Mouse (Mus musculus): ENCODE data around the gene Pon3.

Gene Pon3

DNA sequence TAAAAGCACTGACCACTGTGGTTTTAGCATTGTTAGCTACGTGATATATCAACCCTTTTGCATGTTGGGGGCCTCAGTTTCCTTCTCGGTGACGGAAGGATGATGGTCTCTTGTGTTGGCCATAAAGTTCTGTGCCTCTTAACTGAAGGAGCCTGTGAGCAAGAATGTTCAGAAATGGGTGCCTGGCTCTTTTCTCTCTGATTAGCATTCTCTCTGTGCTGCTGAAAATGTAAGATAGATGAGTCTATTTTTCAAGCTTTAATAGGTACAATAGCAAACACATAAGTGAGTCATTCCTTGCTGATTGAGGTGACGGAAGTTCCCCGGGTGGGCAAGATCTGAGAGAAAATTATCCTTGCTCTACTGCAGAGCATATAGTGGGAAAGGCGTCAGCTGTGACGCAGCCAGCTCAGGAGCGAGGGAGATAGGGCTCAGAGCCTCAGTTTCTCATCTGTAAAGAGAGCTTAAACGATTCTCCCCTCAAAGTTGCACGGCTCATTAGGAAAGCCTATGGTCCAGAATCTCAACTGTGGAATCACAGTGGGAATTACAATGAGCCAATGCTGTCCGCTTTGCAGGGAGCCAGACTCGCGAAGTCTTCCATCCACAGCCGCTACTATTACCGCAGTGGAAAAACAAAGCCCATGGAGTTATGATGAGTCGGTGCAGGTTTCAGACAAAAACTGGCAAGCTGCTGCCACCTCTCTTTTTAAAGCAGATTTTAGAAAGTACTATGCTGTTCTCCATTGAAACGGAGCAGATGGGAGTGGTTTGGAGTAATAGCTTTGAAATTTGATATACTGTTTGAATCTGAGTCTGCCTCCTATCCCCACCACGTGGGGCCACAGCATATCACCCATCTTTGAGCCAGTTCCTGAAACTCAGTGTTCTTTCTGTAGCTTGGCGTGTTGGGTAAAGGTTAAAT, 77.9 kb downstream of the Pon3 start:
- DNase-seq = peak; percentile 62

DNA sequence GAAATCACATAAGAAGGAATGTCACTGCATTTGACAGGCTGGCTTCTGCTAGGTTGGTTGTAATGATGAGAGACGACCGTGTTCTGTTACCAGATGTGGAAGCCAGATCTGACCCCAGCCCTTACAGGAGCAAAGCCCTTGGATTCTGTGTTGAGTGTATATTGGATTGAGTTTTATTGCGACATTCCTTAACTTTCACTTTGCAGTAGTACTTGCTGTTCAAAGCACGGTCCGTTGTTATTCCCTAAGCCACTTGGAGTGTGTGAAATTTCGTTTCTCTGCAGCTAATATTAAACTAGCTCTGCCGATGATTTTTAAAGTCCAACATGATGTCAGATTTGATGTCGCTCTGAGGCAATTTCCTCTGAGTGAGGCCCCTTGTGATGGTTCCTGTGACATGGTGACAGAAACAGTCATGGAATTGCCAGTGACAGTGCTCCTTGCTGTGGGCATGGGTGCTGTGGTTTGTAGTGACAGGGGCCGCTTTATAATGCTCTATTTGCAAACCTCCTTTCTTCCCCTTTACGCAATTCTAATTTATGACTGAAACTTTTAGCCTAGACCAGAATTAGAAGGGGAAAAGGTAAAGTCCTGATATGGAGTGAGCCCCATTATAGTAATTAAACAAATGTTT, 81.8 kb downstream of the Pon3 start:
- DNase-seq = peak; percentile 56

DNA sequence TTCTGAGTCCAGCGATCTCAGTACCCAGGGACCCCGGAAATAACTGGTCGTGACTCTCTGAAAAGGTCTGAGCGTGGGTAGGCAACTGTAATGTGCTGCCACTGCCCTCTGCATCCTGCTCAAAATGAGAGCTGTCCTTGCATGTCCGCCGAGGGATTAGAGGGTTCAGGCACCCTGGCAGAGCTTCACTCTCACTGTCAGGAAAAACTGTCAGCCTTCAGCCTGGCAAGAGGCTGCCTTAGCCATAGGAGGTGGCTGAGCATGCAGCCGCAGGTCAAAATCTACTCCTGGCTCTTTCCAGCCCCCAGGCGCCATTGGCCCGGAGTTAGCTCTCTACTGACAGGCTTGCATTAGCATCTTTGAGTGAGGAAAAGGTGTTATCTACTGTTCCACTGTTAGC, 83.5 kb downstream of the Pon3 start:
- DNase-seq = peak; percentile 64

DNA sequence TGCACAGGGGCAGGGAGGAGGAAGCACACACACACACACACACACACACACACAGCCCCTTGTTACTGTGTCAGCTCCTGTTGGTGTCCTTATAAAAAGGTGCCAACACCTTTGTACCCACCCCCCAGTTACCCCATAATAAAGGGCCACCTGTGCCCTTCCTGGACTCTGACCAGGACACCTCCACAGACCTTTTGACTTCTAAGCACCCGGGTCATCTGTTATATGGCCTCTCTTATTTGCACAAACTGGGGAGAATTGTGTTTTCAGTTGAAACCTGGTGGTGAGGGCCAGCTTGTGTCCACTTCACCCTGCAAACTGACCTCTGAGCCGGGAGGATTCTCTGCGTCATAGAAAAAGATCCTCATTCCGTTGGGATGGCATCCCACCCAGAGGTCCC, 84.7 kb downstream of the Pon3 start:
- no peak for DNase-seq

All from heart, adult 11 months (tissue).